Mouse (Mus musculus): Measurements from ENCODE around the gene Eef1a2. TPM values are rescaled to one million over a fixed set of nuclear protein-coding genes. Genes with fewer than 3 reads are reported as not detected.

Eef1a2 gene
- polyA plus RNA-seq, 1 experiment = 0.07 TPM

DNA sequence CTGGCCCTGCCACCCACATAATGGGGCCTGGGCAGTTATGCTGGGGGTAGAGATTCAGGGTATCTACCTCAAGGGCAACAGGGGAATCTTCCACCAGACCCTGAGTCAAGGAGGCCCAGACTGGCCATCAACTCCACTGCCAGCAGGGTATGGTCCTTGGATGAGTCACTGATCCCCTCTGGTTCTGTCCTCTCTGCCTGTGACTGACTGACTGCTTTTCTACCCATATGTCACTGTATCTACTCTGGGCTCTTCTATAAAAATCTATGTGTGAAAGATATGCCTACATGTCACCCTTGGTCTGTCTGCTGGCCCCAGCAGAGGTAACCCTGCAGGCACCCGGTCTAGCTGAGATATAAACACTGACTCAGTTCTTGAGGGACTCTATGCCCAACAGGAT is 3.7 kb downstream of the Eef1a2 start:
- Histone ChIP-seq H3K27ac (ENCODE audit: control insufficient read depth, insufficient read depth, low read depth, low read length) (no peak overlapping the region), H3K4me1 (ENCODE audit: control insufficient read depth, insufficient read depth, low read length) (peaks cover 4% of the 10 kb centered on the region), H3K27me3 (ENCODE audit: control insufficient read depth, insufficient read depth, low read length) (no peaks in the 10 kb centered on the region), H3K4me3 (ENCODE audit: control insufficient read depth, low read depth, low read length) (no peak overlapping the region), H3K36me3 (ENCODE audit: control insufficient read depth, insufficient read depth, low read length) (no peaks in the 10 kb centered on the region)
- TF ChIP-seq CTCF (IDR thresholded peaks at IDR 0.05; ENCODE audit: control insufficient read depth, insufficient read depth, insufficient replicate concordance, low read depth, low read length) (no peak), POLR2A (IDR thresholded peaks at IDR 0.05; ENCODE audit: control insufficient read depth, low read depth, low read length) (no peak)

DNA sequence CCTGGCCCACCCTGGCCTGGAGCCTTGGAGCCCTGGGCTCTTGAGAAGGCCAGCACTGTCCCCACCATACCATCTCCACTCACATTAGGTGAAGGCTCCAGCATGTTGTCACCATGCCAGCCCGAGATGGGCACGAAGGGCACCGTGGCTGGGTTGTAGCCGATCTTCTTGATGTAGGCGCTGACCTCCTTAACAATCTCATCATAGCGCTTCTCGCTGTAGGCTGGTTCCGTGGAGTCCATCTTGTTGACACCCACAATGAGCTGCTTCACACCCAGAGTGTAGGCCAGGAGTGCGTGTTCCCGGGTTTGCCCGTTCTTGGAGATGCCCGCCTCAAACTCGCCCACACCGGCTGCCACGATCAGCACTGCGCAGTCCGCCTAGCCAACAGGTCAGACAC is 4.1 kb downstream of the Eef1a2 start:
- no peaks in the 10 kb centered on the region for H3K36me3 ChIP-seq (ENCODE audit: control insufficient read depth, insufficient read depth, low read length)
- H3K4me1 ChIP-seq (ENCODE audit: control insufficient read depth, insufficient read depth, low read length) = peaks cover 4% of the 10 kb centered on the region
- H3K27ac ChIP-seq (ENCODE audit: control insufficient read depth, insufficient read depth, low read depth, low read length) = no peak overlapping the region
- H3K27me3 ChIP-seq (ENCODE audit: control insufficient read depth, insufficient read depth, low read length) = no peaks in the 10 kb centered on the region
- TF ChIP-seq CTCF (IDR thresholded peaks at IDR 0.05; ENCODE audit: control insufficient read depth, insufficient read depth, insufficient replicate concordance, low read depth, low read length) (no peak), POLR2A (IDR thresholded peaks at IDR 0.05; ENCODE audit: control insufficient read depth, low read depth, low read length) (no peak)
- no peak overlapping the region for H3K4me3 ChIP-seq (ENCODE audit: control insufficient read depth, low read depth, low read length)

DNA sequence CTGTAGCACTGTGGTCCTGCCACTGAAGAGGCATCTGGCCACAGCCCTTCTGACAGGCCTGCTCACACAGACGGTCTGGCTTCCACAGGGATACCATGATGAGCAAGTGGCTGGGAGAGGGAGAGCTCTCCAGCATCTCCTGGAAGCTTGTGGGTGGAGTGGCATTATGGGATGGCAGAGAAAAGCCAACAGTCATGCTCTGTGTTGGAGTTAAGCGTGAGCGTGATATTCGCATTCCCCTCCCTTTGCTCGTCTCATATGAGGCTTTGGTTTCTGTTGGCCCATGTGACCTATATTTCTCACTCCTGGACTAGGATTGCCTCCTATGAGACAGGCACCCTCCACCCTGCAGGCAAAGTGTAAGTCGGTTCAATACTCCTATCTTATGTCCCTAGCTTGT is 6.5 kb downstream of the Eef1a2 start:
- Histone ChIP-seq H3K36me3 (ENCODE audit: control insufficient read depth, insufficient read depth, low read length) (no peaks in the 10 kb centered on the region), H3K4me1 (ENCODE audit: control insufficient read depth, insufficient read depth, low read length) (peaks cover 6% of the 10 kb centered on the region), H3K4me3 (ENCODE audit: control insufficient read depth, low read depth, low read length) (no peak overlapping the region), H3K27me3 (ENCODE audit: control insufficient read depth, insufficient read depth, low read length) (no peaks in the 10 kb centered on the region), H3K27ac (ENCODE audit: control insufficient read depth, insufficient read depth, low read depth, low read length) (no peak overlapping the region)
- TF ChIP-seq CTCF (IDR thresholded peaks at IDR 0.05; ENCODE audit: control insufficient read depth, insufficient read depth, insufficient replicate concordance, low read depth, low read length) (no peak), POLR2A (IDR thresholded peaks at IDR 0.05; ENCODE audit: control insufficient read depth, low read depth, low read length) (no peak)

DNA sequence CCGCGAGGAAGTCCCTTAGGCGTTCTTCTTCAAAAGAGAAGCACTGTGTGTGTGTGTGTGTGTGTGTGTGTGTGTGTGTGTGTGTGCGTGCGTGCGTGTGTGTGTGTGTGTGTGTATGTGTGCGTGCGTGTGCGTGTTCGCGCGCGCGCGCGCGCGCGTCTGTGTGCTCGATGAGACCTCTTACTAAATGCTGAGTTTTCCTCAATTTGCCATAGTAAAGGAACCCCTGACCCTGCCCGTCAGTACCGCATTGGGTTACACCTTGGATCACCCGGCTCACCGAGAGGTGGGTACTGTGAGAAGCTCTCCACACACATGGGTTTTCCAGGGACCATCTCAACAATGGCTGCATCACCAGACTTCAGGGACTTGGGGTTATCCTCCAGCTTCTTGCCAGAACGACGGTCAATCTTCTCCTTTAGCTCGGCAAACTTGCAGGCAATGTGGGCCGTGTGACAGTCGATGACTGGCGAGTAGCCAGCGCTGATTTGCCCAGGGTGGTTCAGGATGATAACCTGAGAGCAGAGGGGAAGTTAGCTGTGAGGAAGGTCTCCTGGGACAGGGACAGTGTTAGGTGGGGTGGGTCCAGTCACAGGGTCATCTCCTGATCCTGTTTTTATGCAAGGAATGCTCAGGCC is 8.4 kb downstream of the Eef1a2 start:
- no peaks in the 10 kb centered on the region for H3K36me3 ChIP-seq (ENCODE audit: control insufficient read depth, insufficient read depth, low read length)
- TF ChIP-seq CTCF (IDR thresholded peaks at IDR 0.05; ENCODE audit: control insufficient read depth, insufficient read depth, insufficient replicate concordance, low read depth, low read length) (no peak), POLR2A (IDR thresholded peaks at IDR 0.05; ENCODE audit: control insufficient read depth, low read depth, low read length) (no peak)
- H3K4me3 ChIP-seq (ENCODE audit: control insufficient read depth, low read depth, low read length) = peak overlapping the region; percentile 12; the same call in 1 of the 2 replicates
- no peak overlapping the region for H3K27ac ChIP-seq (ENCODE audit: control insufficient read depth, insufficient read depth, low read depth, low read length)
- no peaks in the 10 kb centered on the region for H3K27me3 ChIP-seq (ENCODE audit: control insufficient read depth, insufficient read depth, low read length)
- peaks cover 6% of the 10 kb centered on the region for H3K4me1 ChIP-seq (ENCODE audit: control insufficient read depth, insufficient read depth, low read length)

DNA sequence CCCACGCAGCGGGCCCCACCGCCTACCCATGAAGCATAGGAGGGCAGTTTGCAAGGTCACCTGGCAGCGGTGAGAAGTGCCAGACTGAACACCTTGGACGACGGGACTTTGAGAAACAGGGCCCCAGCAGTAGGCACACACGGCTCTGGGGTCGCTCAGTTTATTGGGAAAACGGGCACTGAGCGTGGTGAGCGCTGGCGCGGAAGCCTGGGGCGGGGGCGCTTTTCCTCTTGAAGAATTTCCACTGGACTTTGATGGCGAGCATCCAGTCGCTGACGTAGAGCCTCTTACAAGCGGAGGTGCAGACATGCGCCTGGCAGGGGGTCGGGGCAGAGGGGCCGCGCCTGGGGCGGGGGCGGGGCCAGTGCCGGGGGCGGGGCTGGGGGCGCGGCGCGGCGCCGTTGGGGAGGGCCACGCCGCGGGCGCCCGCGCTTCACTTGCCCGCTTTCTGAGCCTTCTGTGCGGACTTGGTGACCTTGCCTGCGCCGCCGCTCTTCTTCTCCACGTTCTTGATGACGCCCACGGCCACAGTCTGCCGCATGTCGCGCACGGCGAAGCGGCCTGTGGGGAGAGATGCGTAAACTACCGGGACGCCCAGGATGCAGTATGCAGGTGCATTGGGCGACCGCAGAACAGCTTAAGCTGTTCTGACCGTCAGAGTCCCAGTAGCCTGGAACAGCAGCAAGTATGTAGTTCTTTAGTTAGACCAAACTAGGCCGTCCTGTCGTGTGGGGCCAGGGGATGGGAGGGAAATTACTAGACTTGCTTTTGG is 9.1 kb downstream of the Eef1a2 start:
- H3K27me3 ChIP-seq (ENCODE audit: control insufficient read depth, insufficient read depth, low read length) = no peaks in the 10 kb centered on the region
- TF ChIP-seq CTCF (IDR thresholded peaks at IDR 0.05; ENCODE audit: control insufficient read depth, insufficient read depth, insufficient replicate concordance, low read depth, low read length) (no peak), POLR2A (IDR thresholded peaks at IDR 0.05; ENCODE audit: control insufficient read depth, low read depth, low read length) (no peak)
- H3K4me3 ChIP-seq (ENCODE audit: control insufficient read depth, low read depth, low read length) = peak overlapping the region; percentile 12
- no peaks in the 10 kb centered on the region for H3K36me3 ChIP-seq (ENCODE audit: control insufficient read depth, insufficient read depth, low read length)
- no peak overlapping the region for H3K27ac ChIP-seq (ENCODE audit: control insufficient read depth, insufficient read depth, low read depth, low read length)
- H3K4me1 ChIP-seq (ENCODE audit: control insufficient read depth, insufficient read depth, low read length) = peaks cover 6% of the 10 kb centered on the region

DNA sequence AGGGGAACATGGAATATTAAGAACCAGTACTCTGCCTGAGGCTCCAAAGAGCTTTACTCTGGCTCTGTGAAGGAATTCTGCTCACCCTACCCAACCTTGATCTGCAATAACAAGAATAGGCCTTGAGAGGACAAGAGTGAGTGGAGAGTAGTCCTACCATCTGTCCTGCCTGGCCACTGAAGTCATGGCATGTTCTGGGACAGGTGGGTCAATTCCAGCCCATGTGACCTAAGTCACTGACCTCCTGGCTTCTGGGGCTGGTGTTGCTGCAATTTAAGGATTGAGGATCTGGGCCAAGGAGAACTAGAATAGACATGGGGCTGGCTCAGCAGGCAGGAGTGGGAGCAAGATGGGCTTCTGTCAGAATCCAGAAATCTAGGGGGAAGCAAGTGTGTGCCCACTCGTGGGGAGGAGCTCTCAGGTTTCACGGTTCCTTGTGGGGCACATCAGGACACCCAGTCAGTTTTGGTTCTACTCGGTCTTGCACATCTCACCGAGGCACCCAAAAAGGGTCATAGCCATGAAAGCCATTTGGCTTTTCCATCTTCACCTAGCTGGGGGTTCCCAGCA is 9.8 kb downstream of the Eef1a2 start:
- Histone ChIP-seq H3K4me3 (ENCODE audit: control insufficient read depth, low read depth, low read length) (no peak overlapping the region), H3K4me1 (ENCODE audit: control insufficient read depth, insufficient read depth, low read length) (peaks cover 6% of the 10 kb centered on the region), H3K27ac (ENCODE audit: control insufficient read depth, insufficient read depth, low read depth, low read length) (no peak overlapping the region), H3K36me3 (ENCODE audit: control insufficient read depth, insufficient read depth, low read length) (no peaks in the 10 kb centered on the region), H3K27me3 (ENCODE audit: control insufficient read depth, insufficient read depth, low read length) (no peaks in the 10 kb centered on the region)
- TF ChIP-seq CTCF (IDR thresholded peaks at IDR 0.05; ENCODE audit: control insufficient read depth, insufficient read depth, insufficient replicate concordance, low read depth, low read length) = no peak
- TF ChIP-seq POLR2A (IDR thresholded peaks at IDR 0.05; ENCODE audit: control insufficient read depth, low read depth, low read length) = no peak

DNA sequence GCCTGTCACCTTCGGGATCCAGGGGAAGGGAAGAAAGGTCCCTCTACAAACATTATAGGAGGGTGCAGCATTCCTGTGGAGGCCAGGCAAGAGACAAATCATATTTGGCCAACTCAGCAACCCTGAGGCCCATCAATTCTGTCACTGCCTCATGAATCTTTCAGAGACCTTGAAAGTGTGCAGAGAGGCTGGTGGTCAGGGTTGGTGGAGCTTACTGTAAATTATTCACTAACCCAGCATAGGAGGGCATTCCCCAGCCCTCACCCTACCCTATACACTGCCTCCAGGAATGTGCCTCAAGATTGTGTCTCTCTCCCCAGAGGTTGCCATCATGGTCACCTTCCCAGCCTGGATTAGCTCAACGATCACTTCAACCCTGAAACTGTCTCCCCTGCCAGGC is 12.1 kb downstream of the Eef1a2 start:
- TF ChIP-seq CTCF (IDR thresholded peaks at IDR 0.05; ENCODE audit: control insufficient read depth, insufficient read depth, insufficient replicate concordance, low read depth, low read length) (no peak), POLR2A (IDR thresholded peaks at IDR 0.05; ENCODE audit: control insufficient read depth, low read depth, low read length) (no peak)
- Histone ChIP-seq H3K36me3 (ENCODE audit: control insufficient read depth, insufficient read depth, low read length) (no peaks in the 10 kb centered on the region), H3K4me1 (ENCODE audit: control insufficient read depth, insufficient read depth, low read length) (peaks cover 6% of the 10 kb centered on the region), H3K27ac (ENCODE audit: control insufficient read depth, insufficient read depth, low read depth, low read length) (no peak overlapping the region), H3K4me3 (ENCODE audit: control insufficient read depth, low read depth, low read length) (no peak overlapping the region), H3K27me3 (ENCODE audit: control insufficient read depth, insufficient read depth, low read length) (no peaks in the 10 kb centered on the region)
